Mouse (Mus musculus) retina, postnatal 7 days (tissue): ENCODE measurements around the gene Adgrg1.
"Not testable (repeated sequence)": the region's sequence is repeated elsewhere in the genome, so short reads cannot be mapped to it uniquely, and the experiment has no call there.

Source experiments
- DNase-seq: peaks from one replicate; pipeline ENCODE4 v3.0.0-alpha.2; 2012; ENCODE audit warnings: low read depth, low spot score

Adgrg1 gene

GRCm38 (mm10) chr8:94995336-94995893 is 20.9 kb downstream of the Adgrg1 start:
- no peak for DNase-seq

GRCm38 (mm10) chr8:94996037-94996436 is 21.5 kb downstream of the Adgrg1 start:
- no peak for DNase-seq

- DNase-seq = no peak
These were observed 22.6 kb downstream of the Adgrg1 start for GRCm38 (mm10) chr8:94996899-94997856.

- DNase-seq = no peak
These were observed 23.3 kb downstream of the Adgrg1 start for GRCm38 (mm10) chr8:94997857-94998243.

- DNase-seq = no peak
These were observed 23.9 kb downstream of the Adgrg1 start for GRCm38 (mm10) chr8:94998431-94998830.

- DNase-seq = no peak
These were observed 24.5 kb downstream of the Adgrg1 start for GRCm38 (mm10) chr8:94999004-94999403.

GRCm38 (mm10) chr8:94999956-95000355 is 25.4 kb downstream of the Adgrg1 start:
- DNase-seq = no peak

- no peak for DNase-seq
These were observed 26.1 kb downstream of the Adgrg1 start for GRCm38 (mm10) chr8:95000684-95001083.

GRCm38 (mm10) chr8:95001165-95001564 is 26.6 kb downstream of the Adgrg1 start:
- DNase-seq = no peak

- peak; percentile 75 for DNase-seq
These were observed 27.1 kb downstream of the Adgrg1 start for GRCm38 (mm10) chr8:95001655-95002054.

- no peak for DNase-seq
These were observed 27.6 kb downstream of the Adgrg1 start for GRCm38 (mm10) chr8:95002089-95002655.

GRCm38 (mm10) chr8:95012442-95012919 is 37.9 kb downstream of the Adgrg1 start:
- no peak for DNase-seq

GRCm38 (mm10) chr8:95015866-95016265 is 41.3 kb downstream of the Adgrg1 start:
- no peak for DNase-seq

- no peak for DNase-seq
These were observed 42.1 kb downstream of the Adgrg1 start for GRCm38 (mm10) chr8:95016684-95017083.

GRCm38 (mm10) chr8:95017451-95017850 is 42.9 kb downstream of the Adgrg1 start, which contains the start of gene Adgrg3:
Gene Adgrg3 (plus strand): TSS chr8:95017692.
- DNase-seq = no peak

- DNase-seq = no peak
These were observed 43.6 kb downstream of the Adgrg1 start for GRCm38 (mm10) chr8:95017969-95018635.

- no peak for DNase-seq
These were observed 45.8 kb downstream of the Adgrg1 start for GRCm38 (mm10) chr8:95020293-95020777.

- no peak for DNase-seq
These were observed 46.3 kb downstream of the Adgrg1 start for GRCm38 (mm10) chr8:95020821-95021220.

GRCm38 (mm10) chr8:95023201-95023600 is 48.6 kb downstream of the Adgrg1 start:
- DNase-seq = no peak

GRCm38 (mm10) chr8:95024387-95024786 is 49.8 kb downstream of the Adgrg1 start:
- no peak for DNase-seq

GRCm38 (mm10) chr8:95025421-95025820 is 50.9 kb downstream of the Adgrg1 start:
- no peak for DNase-seq

- not testable (repeated sequence) for DNase-seq
These were observed 53.8 kb downstream of the Adgrg1 start for GRCm38 (mm10) chr8:95028391-95028790.
